Mouse (Mus musculus) gastrocnemius, adult 18-20 months (tissue): ENCODE measurements around the gene Tdpoz1. TPM values are rescaled to one million over a fixed set of nuclear protein-coding genes. Genes with fewer than 3 reads are reported as not detected.
"Not testable (repeated sequence)": the region's sequence is repeated elsewhere in the genome, so short reads cannot be mapped to it uniquely, and the experiment has no call there.

Experiments used
- DNase-seq: peaks from one replicate; pipeline ENCODE4 v3.0.0; 2021; ENCODE audit warnings: low spot score
- long read RNA-seq, 2 experiments: library from polyadenylated mRNA; stranded (forward); transcript quantifications; one replicate each; pipeline ENCODE4 v2.0.0; 2021
- total RNA-seq, 2 experiments: library from RNA; stranded (reverse); gene quantifications; 2 replicates each; pipeline ENCODE4 v1.2.3; 2021

Gene Tdpoz1
- not detected for total RNA-seq
- long read RNA-seq, experiment 1: 0 reads
- long read RNA-seq, experiment 2: 0 reads

GRCm38 (mm10) chr3:93676210-93676609 lies at the start of gene Tdpoz1:
Tdpoz1 (minus strand) TSS chr3:93676310.
- not testable (repeated sequence) for DNase-seq

DNA sequence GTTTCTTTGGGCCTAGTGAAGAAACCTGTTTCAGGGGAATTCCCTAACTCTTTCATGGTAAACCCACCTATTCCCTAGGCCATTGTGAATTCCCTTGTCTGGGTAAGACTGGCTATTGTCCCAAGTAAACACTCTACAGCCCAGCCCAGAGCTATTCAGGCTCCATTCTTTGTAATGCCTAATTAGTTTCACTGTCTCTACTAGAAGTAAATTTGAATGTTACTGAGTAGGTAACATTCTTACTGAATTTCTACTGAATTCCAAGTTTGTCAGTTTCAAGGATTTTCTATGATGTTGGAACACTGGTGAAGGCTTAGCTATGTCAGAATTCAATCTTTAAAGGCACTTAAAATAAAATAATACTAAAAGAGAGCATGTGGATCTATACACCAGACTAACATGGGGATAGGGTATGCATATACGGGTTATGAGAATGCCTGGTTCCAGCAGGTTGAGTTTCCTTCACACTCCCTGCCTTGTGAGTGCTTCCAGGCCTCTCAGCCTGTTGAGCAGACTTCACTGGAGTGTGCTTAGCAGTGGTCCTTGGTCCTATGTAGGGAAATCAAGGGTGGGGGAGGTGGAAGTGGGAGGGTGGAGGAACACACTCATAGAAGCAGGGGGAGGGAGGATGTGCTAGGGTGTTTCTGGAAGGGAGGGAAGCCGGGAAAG lies 33.0 kb upstream of the Tdpoz1 start:
- DNase-seq: not testable (repeated sequence)

GRCm38 (mm10) chr3:93692970-93693369 lies 16.9 kb upstream of the Tdpoz1 start, which contains the start of gene Gm37596:
Gm37596 (minus strand) TSS chr3:93693070.
- DNase-seq: not testable (repeated sequence)

GRCm38 (mm10) chr3:93670805-93671503 lies 5.2 kb downstream of the Tdpoz1 start:
- DNase-seq: not testable (repeated sequence)

GRCm38 (mm10) chr3:93654260-93654659 lies 21.9 kb downstream of the Tdpoz1 start:
- DNase-seq: no peak

DNA sequence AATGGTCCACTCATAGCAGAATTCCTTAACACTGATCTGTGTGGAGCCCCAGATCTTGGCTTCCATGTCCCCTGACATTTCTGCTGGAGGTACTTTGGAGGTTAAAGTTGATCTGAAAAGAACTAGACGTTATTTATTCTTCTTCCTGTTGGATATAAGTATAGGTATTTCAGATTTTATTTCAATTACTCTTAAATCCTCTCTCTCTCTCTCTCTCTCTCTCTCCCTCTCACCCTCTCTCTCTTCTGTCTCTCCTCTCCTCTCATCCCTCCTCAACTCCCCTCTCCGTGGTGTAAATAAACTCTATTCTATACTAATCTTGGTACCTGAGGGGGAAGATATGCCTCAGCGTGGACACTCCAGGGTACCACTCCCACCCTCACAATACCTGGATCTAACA lies 23.5 kb downstream of the Tdpoz1 start, which contains the start of gene Tdpoz2:
Gene Tdpoz2 (minus strand): TSS at position 101 of the 400 bp plus-strand sequence.
- DNase-seq: no peak

DNA sequence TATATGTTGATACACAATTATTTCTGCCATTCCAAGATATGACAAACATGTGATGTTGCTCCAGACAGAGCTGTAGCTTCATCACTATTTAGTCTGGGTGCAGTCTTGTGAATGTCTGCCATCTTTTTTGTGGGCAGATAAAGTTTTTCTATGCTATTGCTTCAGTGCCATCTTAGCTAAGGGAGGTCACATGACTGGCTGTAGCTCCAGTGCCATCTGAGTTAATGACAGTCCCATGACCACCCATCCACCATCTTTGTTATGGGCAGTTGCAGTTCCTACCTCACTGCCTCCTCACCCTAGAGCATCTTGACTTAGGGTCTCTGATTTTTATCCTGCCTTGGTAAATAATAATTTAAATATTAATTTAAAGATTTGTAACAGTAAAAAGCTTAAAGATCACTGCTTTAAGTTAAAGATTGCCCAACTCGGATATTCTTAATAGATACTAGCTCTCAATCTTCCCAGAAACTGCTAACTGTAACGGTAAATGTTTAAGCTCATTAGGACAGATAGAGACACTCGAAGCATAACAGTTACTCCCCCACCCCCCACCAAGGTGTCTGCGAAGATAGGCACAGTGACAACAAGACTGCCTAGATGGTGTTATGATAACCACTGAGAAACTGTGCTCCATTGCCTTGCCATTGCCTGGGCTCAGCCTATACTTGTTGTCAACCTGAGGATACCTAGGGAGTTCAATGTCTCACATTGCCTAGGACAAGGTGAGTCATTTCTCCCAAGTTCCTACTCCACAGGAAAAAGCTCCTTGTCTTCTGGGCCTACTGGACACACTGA lies 45.0 kb downstream of the Tdpoz1 start:
- not testable (repeated sequence) for DNase-seq

Other genes with a start within 250 kb of the Tdpoz1 start
- under 1 TPM; 0.07 TPM for gene Tchh, start 234.0 kb downstream of the Tdpoz1 start, total RNA-seq
- not detected for gene Tchhl1, start 207.6 kb downstream of the Tdpoz1 start, total RNA-seq
- 10 to 100 TPM; 27.1 to 50.4 TPM for gene S100a11, start 155.8 kb downstream of the Tdpoz1 start, total RNA-seq
- gene S100a10, start 121.2 kb downstream of the Tdpoz1 start, total RNA-seq: 10 to 100 TPM; 42.2 to 48.1 TPM
- gene Tdpoz2, start 23.6 kb downstream of the Tdpoz1 start, total RNA-seq: not detected
- not detected for gene Gm37596, start 16.8 kb upstream of the Tdpoz1 start, total RNA-seq
- not detected for gene Gm5773, start 96.7 kb upstream of the Tdpoz1 start, total RNA-seq
- gene Tdpoz4, start 120.1 kb upstream of the Tdpoz1 start, total RNA-seq: not detected
- not detected for gene Tdpoz3, start 149.7 kb upstream of the Tdpoz1 start, total RNA-seq